Mouse (Mus musculus) hindbrain, embryonic 13.5 days (tissue): Measurements from ENCODE around the gene Zfp354c. TPM values are rescaled to one million over a fixed set of nuclear protein-coding genes. Genes with fewer than 3 reads are reported as not detected.

Experiments
- ATAC-seq: fragments of 200-750 bp; cut with Nextera tagmentation; 2 replicates; pipeline ENCODE4 v1.8.0; 2017; ENCODE audit warnings: moderate TSS enrichment; ENCODE audit not compliant: low FRiP score
- H3K27ac ChIP-seq: fragments of 300-500 bp; sonication (generic); 2 replicates; pipeline ENCODE4 v1.5.1; 2015; ENCODE audit warnings: inconsistent platforms, mild to moderate bottlenecking, moderate library complexity
- H3K27me3 ChIP-seq: fragments of 300-500 bp; sonication (generic); 2 replicates; pipeline ENCODE4 v1.6.1; 2015; ENCODE audit warnings: mild to moderate bottlenecking, inconsistent platforms
- H3K36me3 ChIP-seq: fragments of 300-500 bp; sonication (generic); 2 replicates; pipeline ENCODE4 v1.6.1; 2015; ENCODE audit warnings: mild to moderate bottlenecking, inconsistent platforms
- H3K4me1 ChIP-seq: fragments of 300-500 bp; sonication (generic); replicated peaks from 2 replicates; pipeline ENCODE4 v1.6.1; 2015; ENCODE audit warnings: inconsistent platforms
- H3K4me2 ChIP-seq: fragments of 300-500 bp; sonication (generic); 2 replicates; pipeline ENCODE4 v1.6.1; 2015; ENCODE audit warnings: inconsistent platforms, mild to moderate bottlenecking, moderate library complexity
- H3K4me3 ChIP-seq: fragments of 300-500 bp; sonication (generic); 2 replicates; pipeline ENCODE4 v1.5.1; 2015; ENCODE audit warnings: mild to moderate bottlenecking, inconsistent platforms
- H3K9ac ChIP-seq: fragments of 300-500 bp; sonication (generic); 2 replicates; pipeline ENCODE4 v1.6.1; 2015; ENCODE audit warnings: mild to moderate bottlenecking, inconsistent platforms
- H3K9me3 ChIP-seq: fragments of 300-500 bp; sonication (generic); 2 replicates; pipeline ENCODE4 v1.6.1; 2016; ENCODE audit warnings: inconsistent platforms
- WGBS: fragments of 180-500 bp; shearing (Covaris S2); methylation state at CpG from one replicate; pipeline ENCODE4 v1.1.7; 2015; 5-methylcytosine and 5-hydroxymethylcytosine counted together
- polyA plus RNA-seq: library from polyadenylated mRNA; unstranded; fragments of >200 nt; fragmentation: Nextera tagmentation; extraction: Ambion mirVana; gene quantifications from 2 replicates; pipeline ENCODE4 v1.2.1, GENCODE M21; 2015

Zfp354c gene
- 53.1 and 55.6 TPM in 2 replicates for polyA plus RNA-seq

DNA sequence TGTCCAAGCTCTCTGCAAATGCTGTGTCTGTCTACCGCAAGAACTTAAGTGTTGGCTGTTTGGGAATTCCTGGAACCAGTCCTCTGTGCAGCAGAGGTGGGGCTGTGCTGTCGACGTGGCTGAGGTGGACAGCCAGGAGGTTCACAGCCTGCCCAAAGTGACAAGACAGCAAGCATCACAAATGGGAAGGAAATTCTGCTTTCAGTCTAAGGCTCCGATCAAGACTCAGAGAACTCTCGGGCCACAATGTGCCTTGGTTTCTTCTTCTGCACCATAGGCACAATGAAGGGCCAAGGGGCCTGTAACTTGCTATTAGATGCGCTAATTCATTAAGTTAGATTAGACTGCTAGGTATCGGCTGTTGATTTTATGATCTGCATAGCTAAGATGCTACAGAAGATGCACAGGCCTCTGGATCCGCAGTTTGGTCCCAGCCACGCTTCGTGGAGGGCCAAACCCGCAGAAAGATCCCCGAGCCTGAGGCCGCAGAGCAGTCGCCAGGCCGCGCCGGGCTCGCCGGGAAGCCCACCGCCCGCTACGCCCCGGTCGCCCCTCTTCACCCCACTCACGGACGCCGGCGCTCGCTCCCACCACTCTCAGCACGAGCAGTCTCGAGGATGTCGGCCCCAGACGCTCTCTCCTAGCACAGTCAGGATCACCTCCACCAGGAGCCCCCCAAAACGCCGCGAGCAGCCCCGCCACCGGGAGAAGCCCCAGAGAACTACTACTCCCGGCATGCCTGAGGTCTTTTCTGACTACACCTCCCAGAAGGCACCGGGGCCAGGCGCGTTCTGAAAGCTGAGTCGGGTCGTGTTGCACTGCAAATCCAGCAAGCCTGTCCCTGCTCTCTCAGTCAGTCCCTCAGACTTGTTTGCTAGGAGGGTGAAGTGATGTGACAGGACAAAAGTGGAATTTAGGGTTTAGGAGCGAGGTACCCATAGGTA is at the start of gene Zfp354c:
TSS of gene Zfp354c (minus strand) at position 715 of the 944 bp plus-strand sequence.
- under 1% methylated on average over 45 of the region's 45 CpGs for WGBS
- H3K4me2 ChIP-seq = peak within 1 kb of the TSS; percentile 86
- H3K27ac ChIP-seq = peak within 1 kb of the TSS; percentile 81
- ATAC-seq = peak; percentile 97
- H3K4me1 ChIP-seq = peaks cover 19% of the 10 kb centered on the region
- peak within 1 kb of the TSS; percentile 78 for H3K4me3 ChIP-seq
- 0 out of 2 replicates have a peak, but pooled peaks cover 3% of the 10 kb centered on the region for H3K9me3 ChIP-seq
- H3K9ac ChIP-seq = peak within 1 kb of the TSS; percentile 90
- peaks cover 40% of the 10 kb centered on the region for H3K36me3 ChIP-seq
- H3K27me3 ChIP-seq = no peaks in the 10 kb centered on the region

DNA sequence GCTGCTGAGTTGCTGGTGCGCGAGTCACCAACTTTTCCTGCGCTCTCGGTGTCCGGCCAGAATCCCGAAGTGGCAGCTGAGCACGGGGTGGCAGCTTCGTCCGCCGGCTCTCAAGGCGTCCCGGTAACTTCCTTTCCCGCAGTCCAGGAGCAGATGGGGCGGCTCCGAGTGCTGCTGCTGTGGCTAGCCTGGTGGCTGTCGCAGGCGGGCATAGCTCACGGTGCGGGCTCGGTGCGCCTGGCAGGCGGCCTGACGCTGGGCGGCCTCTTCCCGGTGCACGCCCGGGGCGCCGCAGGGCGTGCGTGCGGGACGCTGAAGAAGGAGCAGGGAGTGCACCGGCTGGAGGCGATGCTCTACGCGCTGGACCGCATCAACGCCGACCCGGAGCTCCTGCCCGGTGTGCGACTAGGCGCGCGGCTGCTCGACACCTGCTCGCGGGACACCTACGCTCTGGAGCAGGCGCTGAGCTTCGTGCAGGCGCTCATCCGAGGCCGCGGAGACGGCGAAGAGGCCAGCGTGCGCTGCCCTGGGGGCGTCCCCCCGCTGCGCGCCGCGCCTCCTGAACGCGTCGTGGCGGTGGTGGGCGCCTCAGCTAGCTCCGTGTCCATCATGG is 23.6 kb upstream of the Zfp354c start:
- Histone ChIP-seq H3K27ac (no peak overlapping the region), H3K4me2 (peak overlapping the region; percentile 96), H3K36me3 (no peaks in the 10 kb centered on the region), H3K9ac (peak overlapping the region; percentile 68), H3K4me3 (peak overlapping the region; percentile 51), H3K4me1 (peaks cover 24% of the 10 kb centered on the region), H3K27me3 (peaks cover 73% of the 10 kb centered on the region), H3K9me3 (peaks cover 7% of the 10 kb centered on the region; the same call in 1 of the 2 replicates)
- WGBS = under 1% methylated on average over 71 of the region's 72 CpGs
- ATAC-seq = 0 out of 2 replicates have a peak, but pooled peaks have one; percentile 59

DNA sequence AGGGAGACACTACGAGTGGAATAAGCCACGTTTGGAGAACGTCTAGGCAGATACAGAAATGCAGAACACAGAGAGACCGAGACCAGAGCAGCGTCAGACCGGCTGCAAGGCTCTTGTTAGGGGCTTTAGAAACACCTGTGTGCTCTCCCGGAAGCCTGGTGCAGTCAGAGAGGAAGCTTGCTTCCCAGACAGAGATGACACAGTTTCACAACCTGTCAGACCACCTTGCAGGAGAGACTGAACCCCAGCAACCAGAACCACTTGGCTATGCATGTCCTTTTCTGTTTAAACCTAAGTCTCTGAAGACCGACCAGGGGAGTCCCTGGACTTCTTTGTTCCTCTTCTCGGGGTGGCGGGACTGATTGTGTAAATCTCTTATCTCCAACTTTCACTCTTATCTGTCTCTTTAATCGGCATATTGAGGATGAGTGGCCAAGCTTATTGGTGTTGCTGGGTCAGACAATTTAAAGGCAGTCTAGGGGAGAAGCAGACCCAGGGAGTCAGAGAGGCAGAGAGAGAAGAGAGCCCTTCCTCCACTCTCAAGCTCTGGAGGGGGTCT is 22.7 kb upstream of the Zfp354c start, which contains the start of gene Grm6:
TSS of gene Grm6 (plus strand) at position 509 of the 559 bp plus-strand sequence.
- peaks cover 24% of the 10 kb centered on the region for H3K4me1 ChIP-seq
- no peak within 1 kb of the TSS for H3K27ac ChIP-seq
- peak within 1 kb of the TSS; percentile 68 for H3K9ac ChIP-seq
- H3K4me3 ChIP-seq = peak within 1 kb of the TSS; percentile 51
- 3% methylated on average over 11 of the region's 11 CpGs for WGBS
- H3K27me3 ChIP-seq = peaks cover 74% of the 10 kb centered on the region
- no peaks in the 10 kb centered on the region for H3K36me3 ChIP-seq
- no peak for ATAC-seq
- H3K4me2 ChIP-seq = peak within 1 kb of the TSS; percentile 96
- peaks cover 7% of the 10 kb centered on the region; the same call in 1 of the 2 replicates for H3K9me3 ChIP-seq

DNA sequence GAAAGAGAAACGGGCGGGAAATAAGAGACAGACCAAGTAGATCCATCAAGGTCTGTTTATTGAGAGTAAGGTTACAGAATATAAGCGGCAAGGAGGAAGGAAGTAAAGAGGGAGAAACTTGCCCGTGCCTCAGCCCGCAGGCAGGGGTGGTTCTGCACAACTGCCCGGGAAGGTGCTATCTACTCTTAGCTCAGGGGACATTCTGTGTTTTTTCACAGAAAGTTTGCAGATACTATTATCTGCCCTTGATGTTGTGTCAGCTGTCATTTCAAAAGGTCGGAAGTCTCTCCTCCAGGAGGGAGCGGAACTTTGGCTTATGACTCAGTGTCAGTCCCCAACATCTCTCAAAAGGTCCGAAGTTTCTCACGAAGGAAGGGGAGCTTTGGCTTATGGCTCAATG is 21.8 kb upstream of the Zfp354c start:
- no peak overlapping the region for H3K9ac ChIP-seq
- peaks cover 7% of the 10 kb centered on the region; the same call in 1 of the 2 replicates for H3K9me3 ChIP-seq
- WGBS = 9% methylated on average over 10 of the region's 10 CpGs
- no peak overlapping the region for H3K27ac ChIP-seq
- H3K27me3 ChIP-seq = peaks cover 77% of the 10 kb centered on the region
- ATAC-seq = no peak
- peaks cover 24% of the 10 kb centered on the region for H3K4me1 ChIP-seq
- no peaks in the 10 kb centered on the region for H3K36me3 ChIP-seq
- no peak overlapping the region for H3K4me3 ChIP-seq
- no peak overlapping the region for H3K4me2 ChIP-seq

DNA sequence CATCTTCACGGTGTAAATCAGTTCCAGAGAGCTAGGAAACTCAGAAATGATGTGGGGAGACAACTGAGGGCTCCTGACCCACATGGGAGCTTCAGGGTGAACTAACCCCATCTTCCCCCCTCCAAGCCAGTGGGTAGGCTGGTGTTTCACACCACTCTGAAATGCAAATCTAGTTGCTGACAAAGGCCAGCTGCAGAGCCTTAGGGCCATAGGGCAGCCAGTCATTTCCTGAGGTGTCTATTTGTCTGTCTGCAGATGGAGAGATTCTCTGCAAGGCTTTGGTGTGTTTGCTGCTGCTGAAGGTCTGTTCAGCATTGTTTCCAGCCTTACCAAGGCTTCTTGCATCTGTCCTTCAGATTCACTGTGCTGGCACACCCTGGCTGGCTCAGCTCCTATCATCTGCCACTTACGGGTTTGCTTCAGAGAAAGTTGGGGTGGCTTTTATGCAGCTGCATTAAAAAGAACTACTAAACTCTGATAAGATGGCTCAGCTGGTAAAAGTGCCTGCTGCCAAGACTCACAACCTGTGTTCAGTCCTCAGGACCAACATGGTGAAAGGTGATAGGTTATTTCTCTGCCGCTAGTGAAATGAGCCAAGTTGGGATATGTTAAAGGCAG is 21.1 kb upstream of the Zfp354c start:
- ATAC-seq = no peak
- Histone ChIP-seq H3K9ac (no peak overlapping the region), H3K36me3 (no peaks in the 10 kb centered on the region), H3K4me3 (no peak overlapping the region), H3K27me3 (peaks cover 70% of the 10 kb centered on the region), H3K9me3 (peaks cover 7% of the 10 kb centered on the region; the same call in 1 of the 2 replicates), H3K27ac (no peak overlapping the region), H3K4me2 (no peak overlapping the region), H3K4me1 (peaks cover 24% of the 10 kb centered on the region)
- 48% methylated on average over 3 of the region's 3 CpGs for WGBS

DNA sequence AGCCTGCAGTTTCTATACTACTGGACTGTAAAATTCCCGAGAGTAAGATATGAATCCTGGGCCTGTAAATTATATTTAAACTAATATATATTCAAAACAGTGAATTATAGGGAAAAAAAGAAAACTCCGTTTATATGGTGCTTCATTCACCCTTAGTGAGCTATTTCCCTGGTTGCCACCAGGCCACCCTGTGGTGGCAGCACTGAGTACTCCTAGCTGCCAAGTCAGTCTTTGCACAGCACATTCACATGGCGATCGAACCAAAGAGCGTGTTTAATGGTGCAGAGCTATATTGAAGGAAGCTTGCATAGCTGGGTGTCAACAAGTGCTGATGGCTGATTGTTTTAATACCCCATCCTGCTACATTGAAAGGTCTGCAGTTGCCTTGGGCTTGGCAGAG is 19.5 kb upstream of the Zfp354c start:
- no peak for ATAC-seq
- H3K4me1 ChIP-seq = peaks cover 23% of the 10 kb centered on the region
- peaks cover 54% of the 10 kb centered on the region for H3K27me3 ChIP-seq
- 67% methylated on average over 5 of the region's 5 CpGs for WGBS
- no peak overlapping the region for H3K4me3 ChIP-seq
- H3K36me3 ChIP-seq = no peaks in the 10 kb centered on the region
- H3K27ac ChIP-seq = no peak overlapping the region
- H3K9me3 ChIP-seq = peaks cover 7% of the 10 kb centered on the region; the same call in 1 of the 2 replicates
- H3K4me2 ChIP-seq = no peak overlapping the region
- no peak overlapping the region for H3K9ac ChIP-seq

DNA sequence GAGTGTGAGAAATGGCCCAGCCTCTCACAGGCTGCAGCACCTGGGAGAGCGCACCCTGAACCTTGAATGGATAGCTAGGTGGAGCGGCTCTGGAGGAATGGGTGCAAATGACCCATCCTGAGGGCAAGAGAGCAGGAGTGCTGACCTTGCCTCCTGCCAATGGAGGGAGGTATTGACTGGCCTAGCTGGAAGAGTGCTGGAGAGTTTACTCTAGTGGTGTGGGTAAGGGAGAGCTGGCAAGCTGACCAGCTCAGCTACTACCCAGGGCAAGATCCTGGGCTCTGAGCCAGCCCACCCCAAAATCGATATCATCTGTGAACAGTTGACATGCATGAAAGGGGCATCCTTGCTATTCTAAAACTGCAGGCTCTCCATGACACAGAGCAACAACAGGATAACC is 18.4 kb upstream of the Zfp354c start:
- Histone ChIP-seq H3K4me3 (no peak overlapping the region), H3K4me1 (peaks cover 19% of the 10 kb centered on the region), H3K27me3 (peaks cover 43% of the 10 kb centered on the region), H3K36me3 (no peaks in the 10 kb centered on the region), H3K27ac (no peak overlapping the region), H3K9ac (no peak overlapping the region), H3K9me3 (peaks cover 7% of the 10 kb centered on the region; the same call in 1 of the 2 replicates), H3K4me2 (no peak overlapping the region)
- ATAC-seq = no peak
- WGBS = 96% methylated on average over 3 of the region's 3 CpGs

DNA sequence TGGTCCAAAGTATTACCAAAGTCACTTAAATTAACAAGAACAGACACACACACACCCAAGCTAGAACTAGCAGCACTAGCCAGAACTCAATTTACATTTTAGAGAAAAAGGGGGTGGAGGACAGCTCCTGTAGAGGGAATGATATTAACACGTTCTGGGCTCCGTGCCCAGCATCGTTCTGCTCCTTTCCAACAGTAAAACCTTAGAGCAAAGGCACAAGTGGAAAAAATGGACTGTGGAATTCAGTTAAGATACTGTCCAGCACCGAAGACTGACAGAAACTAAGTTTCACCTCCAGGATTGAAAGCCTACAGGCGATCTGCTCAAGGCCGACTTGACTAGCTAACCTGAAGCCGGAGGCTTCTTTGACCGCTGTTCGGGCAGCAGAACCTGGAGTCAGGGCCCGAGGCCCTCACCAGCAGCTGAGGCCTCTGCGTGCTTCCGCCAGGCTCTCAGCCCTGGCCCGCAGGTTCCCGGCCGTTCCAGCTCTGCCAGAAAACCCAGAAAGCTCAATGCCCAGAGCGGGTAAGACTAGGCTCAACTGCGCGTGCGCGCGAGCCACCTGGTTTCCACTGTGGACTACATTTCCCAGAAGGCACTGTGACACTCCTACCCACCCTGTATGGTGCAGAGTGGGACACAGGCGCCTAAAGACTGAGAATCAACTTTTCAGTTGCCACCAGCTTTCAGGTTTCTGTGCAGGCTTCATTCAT is 13.7 kb upstream of the Zfp354c start, which contains the start of gene Zfp879:
TSS of gene Zfp879 (minus strand) at position 530 of the 713 bp plus-strand sequence.
- Histone ChIP-seq H3K36me3 (no peaks in the 10 kb centered on the region), H3K27ac (peak within 1 kb of the TSS; percentile 82), H3K4me2 (peak within 1 kb of the TSS; percentile 66), H3K9me3 (no peaks in the 10 kb centered on the region), H3K4me3 (peak within 1 kb of the TSS; percentile 51), H3K9ac (peak within 1 kb of the TSS; percentile 76), H3K4me1 (peaks cover 19% of the 10 kb centered on the region), H3K27me3 (0 out of 2 replicates have a peak, but pooled peaks cover 4% of the 10 kb centered on the region)
- 25% methylated on average over 22 of the region's 22 CpGs for WGBS
- peak; percentile 96 for ATAC-seq

DNA sequence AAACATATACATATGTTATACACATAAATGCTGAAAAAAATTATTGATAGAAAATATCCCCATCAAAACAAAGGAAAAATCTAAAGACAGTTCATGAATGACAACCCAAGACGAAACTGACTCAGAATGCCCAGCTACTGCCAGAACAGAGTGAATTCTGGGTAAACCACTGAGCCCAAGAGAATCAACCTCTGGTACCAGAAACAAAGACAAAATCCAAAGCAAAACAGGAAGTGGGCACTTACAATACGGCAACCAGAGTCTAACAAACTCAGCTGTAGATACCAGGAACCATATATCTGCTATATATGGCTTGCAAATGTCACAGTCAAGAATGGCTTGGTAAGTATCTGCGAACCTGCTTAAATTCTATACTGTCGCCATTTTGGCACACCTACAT is 8.2 kb upstream of the Zfp354c start:
- WGBS = 96% methylated on average over 4 of the region's 4 CpGs
- Histone ChIP-seq H3K9ac (no peak overlapping the region), H3K27ac (no peak overlapping the region), H3K4me1 (peaks cover 10% of the 10 kb centered on the region), H3K36me3 (peaks cover 25% of the 10 kb centered on the region), H3K4me2 (no peak overlapping the region), H3K4me3 (no peak overlapping the region), H3K9me3 (peaks cover 9% of the 10 kb centered on the region; the same call in 1 of the 2 replicates), H3K27me3 (no peaks in the 10 kb centered on the region)
- ATAC-seq = no peak

DNA sequence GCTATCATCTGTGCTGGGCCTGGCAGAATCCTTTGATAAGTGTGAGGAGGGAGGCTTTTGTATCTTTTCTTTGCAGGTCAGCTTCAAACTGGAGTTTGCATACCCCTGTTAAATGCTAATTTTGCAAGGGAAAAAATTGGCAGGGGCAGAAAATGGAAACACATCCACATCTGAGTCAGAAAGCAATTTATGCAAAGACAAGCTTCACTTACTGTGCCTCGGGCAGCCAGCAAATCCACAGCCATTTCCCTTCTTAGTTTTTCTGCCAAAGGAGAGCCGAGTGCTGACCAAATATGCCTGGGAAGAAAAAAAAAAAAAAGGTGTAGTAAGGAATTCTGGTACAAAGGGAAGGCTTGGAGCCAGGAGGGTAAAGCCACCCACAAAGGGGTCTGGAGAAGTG is 1.3 kb downstream of the Zfp354c start:
- no peak overlapping the region for H3K27ac ChIP-seq
- no peaks in the 10 kb centered on the region for H3K27me3 ChIP-seq
- 0 out of 2 replicates have a peak, but pooled peaks cover 3% of the 10 kb centered on the region for H3K9me3 ChIP-seq
- no peak for ATAC-seq
- peak overlapping the region; percentile 86 for H3K4me2 ChIP-seq
- H3K4me3 ChIP-seq = peak overlapping the region; percentile 78
- peaks cover 19% of the 10 kb centered on the region for H3K4me1 ChIP-seq
- H3K36me3 ChIP-seq = peaks cover 43% of the 10 kb centered on the region
- 59% methylated on average over 2 of the region's 2 CpGs for WGBS
- peak overlapping the region; percentile 90 for H3K9ac ChIP-seq

DNA sequence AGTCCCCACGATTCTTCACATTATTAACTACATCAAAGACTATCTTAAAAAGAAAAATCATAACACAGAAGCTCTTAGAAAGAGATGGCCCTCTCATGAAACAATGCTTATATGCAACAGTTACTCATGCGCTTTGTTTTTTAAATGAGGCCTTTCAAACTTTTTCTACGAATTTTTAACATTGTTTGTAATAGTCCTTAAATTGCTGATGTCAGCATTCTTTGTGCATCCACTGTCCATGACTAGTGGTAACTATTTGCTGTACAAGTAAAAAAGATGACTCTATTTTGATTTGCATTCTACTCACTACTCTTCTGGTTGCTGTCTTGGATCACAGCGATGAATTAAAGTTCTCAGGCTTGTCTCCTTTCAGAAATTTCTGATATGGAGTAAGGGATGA is 13.3 kb downstream of the Zfp354c start:
- Histone ChIP-seq H3K27ac (no peak overlapping the region), H3K9ac (no peak overlapping the region), H3K36me3 (peaks cover 98% of the 10 kb centered on the region), H3K4me1 (no peaks in the 10 kb centered on the region), H3K4me3 (no peak overlapping the region), H3K27me3 (no peaks in the 10 kb centered on the region), H3K4me2 (no peak overlapping the region), H3K9me3 (peaks cover 68% of the 10 kb centered on the region)
- WGBS = 98% methylated on average over 4 of the region's 4 CpGs
- ATAC-seq = no peak
